Mouse (Mus musculus) liver, embryonic 14.5 days (tissue): ENCODE data around the gene Stum.

Source experiments
- CTCF ChIP-seq: IDR thresholded peaks from 2 replicates; pipeline ENCODE4 v1.5.1; 2016; ENCODE audit warnings: antibody characterized with exemption, low read depth, control low read depth
- EP300 ChIP-seq: IDR thresholded peaks from 2 replicates; pipeline ENCODE4 v1.6.1; 2016; ENCODE audit warnings: antibody characterized with exemption, low read depth

DNA sequence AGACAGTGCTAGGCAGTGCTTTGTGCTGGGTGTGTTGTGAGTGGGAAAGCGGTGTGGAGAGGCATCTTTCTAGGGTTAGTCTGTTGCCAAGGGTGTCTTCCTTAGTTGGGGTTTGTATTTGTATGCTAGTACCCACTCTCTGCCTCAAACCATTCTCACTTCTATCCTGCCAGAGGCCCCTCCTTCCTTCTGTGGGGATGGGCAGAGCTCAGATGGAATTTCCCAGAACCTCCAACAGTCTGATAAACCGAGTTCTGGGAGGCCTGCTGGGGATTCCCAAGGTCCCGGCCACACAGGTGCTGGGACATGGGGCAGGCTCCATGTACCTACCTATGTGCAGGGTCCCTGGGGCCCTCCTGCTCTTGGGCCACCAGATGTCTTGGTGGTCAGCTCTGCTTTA lies 59.4 kb downstream of the Stum start:
- no peak for TF ChIP-seq CTCF
- no peak for TF ChIP-seq EP300
